Mouse (Mus musculus) urinary bladder, adult 2 months (tissue): ENCODE measurements around the gene Hdgfl3. TPM values are rescaled to one million over a fixed set of nuclear protein-coding genes. Genes with fewer than 3 reads are reported as not detected.
"Not testable (repeated sequence)": the region's sequence is repeated elsewhere in the genome, so short reads cannot be mapped to it uniquely, and the experiment has no call there.

Experiments used
- DNase-seq: peaks from one replicate; pipeline ENCODE4 v3.0.0; 2022; ENCODE audit warnings: low spot score
- polyA plus RNA-seq: library from polyadenylated mRNA; depleted of rRNA; stranded (reverse); fragments of >200 nt; gene quantifications from 2 replicates; pipeline ENCODE4 v1.2.3, GENCODE M21; 2012

Hdgfl3 gene
- polyA plus RNA-seq, 1 experiment = 8.0 TPM

- no peak for DNase-seq
These were observed 78.6 kb downstream of the Hdgfl3 start, which contains the start of gene Gm10160 for GRCm38 (mm10) chr7:81855694-81856093. Gm10160 (minus strand) TSS chr7:81855794.

GRCm38 (mm10) chr7:81854568-81855307 lies 79.5 kb downstream of the Hdgfl3 start:
- DNase-seq = no peak

- DNase-seq = no peak
These were observed 82.6 kb downstream of the Hdgfl3 start for GRCm38 (mm10) chr7:81851706-81852105.

- no peak for DNase-seq
These were observed 84.1 kb downstream of the Hdgfl3 start for GRCm38 (mm10) chr7:81850171-81850570.

GRCm38 (mm10) chr7:81849633-81850032 lies 84.6 kb downstream of the Hdgfl3 start:
- no peak for DNase-seq

- no peak for DNase-seq
These were observed 85.1 kb downstream of the Hdgfl3 start for GRCm38 (mm10) chr7:81849214-81849613.

- DNase-seq = no peak
These were observed 86.5 kb downstream of the Hdgfl3 start for GRCm38 (mm10) chr7:81847777-81848176.

GRCm38 (mm10) chr7:81847010-81847409 lies 87.3 kb downstream of the Hdgfl3 start:
- no peak for DNase-seq

GRCm38 (mm10) chr7:81846008-81846407 lies 88.3 kb downstream of the Hdgfl3 start:
- DNase-seq = no peak

GRCm38 (mm10) chr7:81845313-81845712 lies 89.0 kb downstream of the Hdgfl3 start:
- DNase-seq = no peak

GRCm38 (mm10) chr7:81844801-81845200 lies 89.5 kb downstream of the Hdgfl3 start:
- no peak for DNase-seq

- DNase-seq = no peak
These were observed 90.4 kb downstream of the Hdgfl3 start for GRCm38 (mm10) chr7:81843903-81844302.

GRCm38 (mm10) chr7:81842998-81843397 lies 91.3 kb downstream of the Hdgfl3 start:
- no peak for DNase-seq

GRCm38 (mm10) chr7:81842141-81842540 lies 92.1 kb downstream of the Hdgfl3 start:
- DNase-seq = no peak

GRCm38 (mm10) chr7:81841439-81841838 lies 92.8 kb downstream of the Hdgfl3 start:
- DNase-seq = no peak

GRCm38 (mm10) chr7:81840661-81841181 lies 93.6 kb downstream of the Hdgfl3 start:
- DNase-seq = no peak

GRCm38 (mm10) chr7:81839746-81840145 lies 94.5 kb downstream of the Hdgfl3 start:
- no peak for DNase-seq

GRCm38 (mm10) chr7:81837771-81838170 lies 96.5 kb downstream of the Hdgfl3 start:
- DNase-seq = not testable (repeated sequence)

GRCm38 (mm10) chr7:81835430-81835829 lies 98.8 kb downstream of the Hdgfl3 start:
- no peak for DNase-seq

GRCm38 (mm10) chr7:81834847-81835246 lies 99.4 kb downstream of the Hdgfl3 start:
- DNase-seq = no peak
